Mouse (Mus musculus): Measurements from ENCODE around the gene AI593442.

The AI593442 gene

GRCm38 (mm10) chr9:52679362-52679947 is at the start of gene AI593442:
TSS of gene AI593442 (minus strand) at chr9:52679780.
- in situ Hi-C loops (cut with MboI, MseI), result no loop called here

GRCm38 (mm10) chr9:52728806-52729205 is 49.2 kb upstream of the AI593442 start:
- in situ Hi-C loops (cut with MboI, MseI), result no loop called here

GRCm38 (mm10) chr9:52722626-52723025 is 43.0 kb upstream of the AI593442 start:
- in situ Hi-C loops (cut with MboI, MseI), result no loop called here

GRCm38 (mm10) chr9:52719562-52719961 is 40.0 kb upstream of the AI593442 start:
- in situ Hi-C loops (cut with MboI, MseI), result no loop called here

GRCm38 (mm10) chr9:52680036-52680435 is 456 bp upstream of the AI593442 start:
- in situ Hi-C loops (cut with MboI, MseI), result loop anchor here in 1 of 2 experiments (10.0 kb wide), 1 partner anchor 115 kb away; no protein-coding TSS in a partner anchor

- in situ Hi-C loops (cut with MboI, MseI), result no loop called here
These were observed 753 bp downstream of the AI593442 start for GRCm38 (mm10) chr9:52678839-52679215.

- in situ Hi-C loops (cut with MboI, MseI), result no loop called here
These were observed 1.3 kb downstream of the AI593442 start for GRCm38 (mm10) chr9:52678179-52678838.

- in situ Hi-C loops (cut with MboI, MseI), result no loop called here
These were observed 3.0 kb downstream of the AI593442 start for GRCm38 (mm10) chr9:52676587-52676986.

- in situ Hi-C loops (cut with MboI, MseI), result no loop called here
These were observed 3.6 kb downstream of the AI593442 start for GRCm38 (mm10) chr9:52675937-52676336.

- in situ Hi-C loops (cut with MboI, MseI), result no loop called here
These were observed 18.2 kb downstream of the AI593442 start for GRCm38 (mm10) chr9:52661422-52661821.

- in situ Hi-C loops (cut with MboI, MseI), result no loop called here
These were observed 29.1 kb downstream of the AI593442 start for GRCm38 (mm10) chr9:52650341-52650951.

GRCm38 (mm10) chr9:52645312-52645711 is 34.3 kb downstream of the AI593442 start:
- in situ Hi-C loops (cut with MboI, MseI), result no loop called here

GRCm38 (mm10) chr9:52644626-52645025 is 35.0 kb downstream of the AI593442 start:
- in situ Hi-C loops (cut with MboI, MseI), result no loop called here

- in situ Hi-C loops (cut with MboI, MseI), result no loop called here
These were observed 35.4 kb downstream of the AI593442 start for GRCm38 (mm10) chr9:52644156-52644555.

GRCm38 (mm10) chr9:52635991-52636390 is 43.6 kb downstream of the AI593442 start:
- in situ Hi-C loops (cut with MboI, MseI), result no loop called here

- in situ Hi-C loops (cut with MboI, MseI), result no loop called here
These were observed 55.7 kb downstream of the AI593442 start for GRCm38 (mm10) chr9:52623926-52624325.

Data from T-helper 17 cell (primary cell).